Mouse (Mus musculus): ENCODE data around the gene Telo2.

Telo2 gene

GRCm38 (mm10) chr17:25100052-25100451 is 15.7 kb downstream of the Telo2 start:
- DNase-seq, result no peak

DNA sequence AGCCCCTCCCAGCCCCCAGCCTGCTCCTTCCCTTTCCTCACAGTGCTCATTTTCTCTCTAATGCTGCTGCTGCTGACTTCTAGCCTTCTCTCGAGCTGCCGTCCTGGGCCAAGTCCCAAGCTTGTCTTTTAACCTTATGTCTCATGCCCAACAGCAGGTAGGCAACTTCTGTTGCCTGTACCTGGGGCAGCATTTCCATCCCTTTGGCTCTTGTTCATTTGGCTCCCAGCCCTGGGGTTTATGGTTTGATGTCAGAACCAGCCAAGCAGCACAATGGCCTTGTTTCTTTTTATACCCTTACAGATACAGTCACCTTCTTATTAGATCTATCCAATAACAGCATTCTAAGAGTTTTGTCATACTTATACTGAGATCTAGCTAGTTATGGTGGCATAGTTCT is 19.5 kb downstream of the Telo2 start:
- DNase-seq, result peak; percentile 53 to 70

DNA sequence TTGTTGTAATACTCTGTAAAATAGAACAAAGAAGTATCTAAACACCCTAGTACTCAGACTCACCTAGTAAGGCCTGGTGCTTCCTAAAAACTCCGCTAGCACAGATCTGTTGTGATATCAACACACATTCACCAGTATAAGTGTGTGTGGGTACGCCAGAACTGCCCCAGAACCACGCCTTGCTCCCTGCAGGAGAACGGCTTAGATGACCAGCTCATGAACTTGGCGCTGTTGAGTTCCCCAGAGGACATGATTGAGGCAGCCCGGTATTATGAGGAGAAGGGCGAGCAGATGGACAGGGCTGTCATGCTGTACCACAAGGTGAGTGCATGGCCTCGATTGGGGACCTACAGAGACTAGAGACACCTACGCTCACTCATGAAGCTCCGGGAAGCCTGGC is 25.3 kb downstream of the Telo2 start:
- no peak for DNase-seq

DNA sequence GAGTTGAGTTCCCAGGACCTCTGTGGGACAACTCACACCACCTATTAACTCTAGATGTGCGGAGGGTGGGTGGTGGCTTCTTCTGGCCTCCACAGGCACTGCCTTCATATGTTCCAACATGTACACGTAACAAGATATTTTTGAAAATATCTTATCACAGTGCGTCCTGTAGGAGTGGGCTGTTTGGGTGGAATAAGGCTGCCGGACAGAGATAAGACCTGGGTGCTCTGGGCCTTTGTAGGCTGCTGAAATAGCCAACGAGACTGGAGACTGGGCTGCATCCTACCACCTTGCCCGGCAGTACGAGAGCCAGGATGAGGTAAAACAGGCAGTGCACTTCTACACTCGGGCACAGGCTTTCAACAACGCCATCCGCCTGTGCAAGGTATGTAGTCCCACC is 26.6 kb downstream of the Telo2 start:
- DNase-seq, result no peak

DNA sequence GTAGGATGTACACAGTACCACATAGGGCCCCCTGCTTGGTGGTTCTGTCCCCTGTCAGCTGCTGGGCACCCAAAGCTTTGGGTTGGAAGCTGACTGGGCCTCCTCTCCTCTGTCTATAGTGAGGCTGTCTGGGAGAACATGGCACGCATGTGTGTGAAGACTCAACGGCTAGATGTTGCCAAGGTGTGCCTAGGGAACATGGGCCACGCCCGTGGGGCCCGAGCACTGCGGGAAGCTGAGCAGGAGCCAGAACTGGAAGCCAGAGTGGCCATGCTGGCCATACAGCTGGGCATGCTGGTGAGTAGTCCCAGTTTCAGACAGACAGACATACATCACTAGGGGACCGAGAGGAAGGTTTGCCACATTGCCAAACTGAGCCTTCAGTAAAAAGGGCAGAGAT is 29.0 kb downstream of the Telo2 start:
- no peak for DNase-seq

DNA sequence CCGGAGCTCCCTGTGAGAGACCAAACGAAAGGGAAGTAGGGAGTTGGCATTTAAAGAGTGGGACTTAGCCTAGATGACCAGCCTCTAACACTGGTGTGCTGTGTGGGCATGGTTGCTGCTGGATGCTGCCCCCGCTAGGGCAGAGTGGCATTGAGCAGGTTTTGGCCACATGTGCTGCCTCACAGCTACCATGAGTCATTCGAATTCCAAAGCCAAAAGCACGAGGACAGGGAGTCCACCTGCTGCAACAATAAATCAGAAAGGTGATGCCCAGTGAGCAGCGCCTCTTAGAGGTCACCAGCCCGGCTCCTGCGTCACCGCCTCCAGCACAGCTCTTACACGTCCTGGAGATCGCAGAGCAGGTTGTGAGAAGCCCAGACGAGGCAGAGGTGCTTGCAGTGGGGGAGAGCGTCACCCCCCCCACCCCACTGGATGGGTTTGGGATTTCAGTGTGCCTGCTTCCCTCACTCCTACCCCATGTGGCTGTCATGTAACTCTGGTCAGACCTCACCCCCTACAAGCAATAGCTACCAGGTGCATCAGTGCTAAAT is 30.9 kb downstream of the Telo2 start:
- DNase-seq, result no peak

- DNase-seq, result no peak
Measured at GRCm38 (mm10) chr17:25083444-25083931, 32.3 kb downstream of the Telo2 start, which contains the start of gene Tmem204. Gene Tmem204, minus strand, starts transcription at chr17:25083591.

DNA sequence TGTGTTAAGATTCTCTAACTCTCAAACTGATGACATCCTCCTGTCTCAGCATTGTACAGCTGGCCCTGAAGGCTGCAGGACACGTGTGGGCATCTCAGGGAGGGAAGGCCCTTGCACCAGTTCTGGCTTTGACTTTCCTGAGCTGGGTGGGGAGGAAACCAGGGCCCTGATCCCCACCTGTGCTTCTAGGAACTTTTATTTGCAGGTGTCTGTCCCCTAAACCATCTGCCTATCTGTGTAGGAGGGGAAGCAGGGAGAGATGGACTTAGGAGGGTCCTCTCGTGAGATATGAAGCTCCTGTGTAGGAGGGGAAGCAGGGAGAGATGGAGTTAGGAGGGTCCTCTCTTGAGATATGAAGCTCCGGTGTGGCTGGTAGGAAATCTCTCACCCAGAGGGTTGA is 32.9 kb downstream of the Telo2 start:
- DNase-seq, result no peak

DNA sequence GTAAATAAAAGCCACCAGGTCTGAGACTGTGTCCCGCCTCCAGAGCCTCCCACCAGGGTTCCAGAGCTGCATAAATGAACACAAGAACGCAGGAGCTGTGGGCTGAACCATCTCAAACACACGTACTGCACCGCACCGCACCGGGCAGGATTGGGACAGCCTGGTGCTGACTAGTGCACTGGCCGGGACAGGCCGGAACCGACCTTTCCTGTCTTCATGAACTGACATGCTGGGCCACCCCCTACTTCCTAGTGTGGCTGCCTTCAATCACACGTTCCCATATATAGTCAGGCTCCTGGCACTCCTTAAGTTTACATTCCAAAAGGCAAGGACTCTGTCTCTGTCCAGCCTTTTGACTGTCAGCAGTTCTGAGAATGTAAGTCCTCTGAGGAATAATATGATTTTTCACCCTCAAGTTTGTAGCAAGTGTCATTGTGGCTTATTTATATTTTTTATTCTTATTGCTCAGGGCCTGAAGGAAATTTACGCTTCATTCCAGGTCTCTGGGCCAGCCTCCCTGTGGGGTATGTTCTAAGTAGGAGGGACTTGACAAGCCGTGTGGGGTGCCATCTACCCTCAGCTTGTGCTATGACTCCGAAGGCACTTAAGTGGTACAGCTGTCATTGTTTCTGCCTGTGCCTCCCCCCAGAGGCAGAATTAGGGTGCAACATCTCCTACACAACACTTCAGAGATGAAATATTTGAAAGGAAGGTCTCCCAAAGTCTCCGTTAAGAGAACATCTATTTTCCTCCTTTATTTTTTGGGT is 33.5 kb downstream of the Telo2 start:
- no peak for DNase-seq

- DNase-seq, result no peak
Measured at GRCm38 (mm10) chr17:25080960-25081381, 34.8 kb downstream of the Telo2 start.

- DNase-seq, result no peak
Measured at GRCm38 (mm10) chr17:25080210-25080609, 35.6 kb downstream of the Telo2 start.

- DNase-seq, result peak; percentile 77 to 84
Measured at GRCm38 (mm10) chr17:25077771-25078372, 37.9 kb downstream of the Telo2 start.

DNA sequence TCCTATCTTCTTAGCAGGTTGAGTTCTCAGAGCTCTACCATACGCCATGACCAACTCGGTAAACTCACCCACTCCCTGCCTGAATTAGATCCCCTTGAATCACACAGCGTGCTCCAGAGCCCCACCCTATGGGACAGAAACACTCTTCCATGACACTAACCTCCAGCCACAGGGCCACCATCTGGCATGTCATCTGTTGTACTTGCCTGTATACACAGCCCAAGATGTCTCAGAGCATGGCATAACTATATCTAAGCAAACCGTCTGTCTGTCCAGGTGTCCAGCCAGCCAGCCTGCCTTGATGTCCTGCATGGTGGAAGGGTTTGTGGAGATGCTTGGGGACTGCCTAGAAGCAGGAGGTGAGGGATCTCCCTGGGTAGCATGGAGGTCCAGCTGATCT is 38.9 kb downstream of the Telo2 start:
- DNase-seq, result peak; percentile 51 to 68

DNA sequence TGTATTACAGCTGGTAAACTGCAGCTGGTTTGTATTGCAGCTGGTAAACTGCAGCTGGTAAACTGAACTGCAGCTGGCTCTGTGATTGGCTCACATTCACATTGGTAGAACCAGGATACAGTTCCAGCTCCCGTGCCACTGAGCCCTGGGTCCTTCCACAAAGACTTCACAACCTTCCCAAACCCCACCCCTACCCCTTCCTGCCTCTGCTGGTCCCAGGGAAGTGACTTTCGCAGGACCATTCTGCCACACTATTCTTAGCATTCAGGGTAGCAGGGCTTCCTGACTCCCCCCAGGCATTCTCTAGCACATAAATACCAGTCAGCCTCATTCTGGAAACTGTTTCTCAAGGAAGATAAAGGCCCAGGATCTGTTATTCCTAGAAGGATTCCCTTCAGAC is 47.1 kb downstream of the Telo2 start:
- DNase-seq, result no peak

DNA sequence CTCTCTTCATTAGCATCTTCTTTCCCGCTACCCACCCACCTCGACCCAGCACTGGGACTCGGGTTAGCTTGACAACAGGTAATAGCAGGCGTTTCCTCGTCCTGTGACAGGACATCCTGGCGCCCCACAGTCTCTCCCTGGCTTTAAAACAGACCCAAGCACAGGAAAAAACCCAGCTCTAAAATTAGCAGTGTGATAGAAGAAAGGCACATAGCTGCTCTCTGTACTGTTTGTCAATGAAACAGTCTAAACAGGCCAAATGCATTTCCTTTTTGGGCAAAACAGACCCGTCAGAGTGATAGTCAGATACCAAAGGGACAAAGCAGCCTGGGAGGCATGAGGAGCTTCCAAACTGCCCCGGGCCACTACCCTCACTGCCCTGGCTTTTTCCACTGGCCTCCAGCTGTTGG is 48.3 kb downstream of the Telo2 start:
- no peak for DNase-seq

GRCm38 (mm10) chr17:25066595-25066994 is 49.2 kb downstream of the Telo2 start:
- DNase-seq, result no peak

DNA sequence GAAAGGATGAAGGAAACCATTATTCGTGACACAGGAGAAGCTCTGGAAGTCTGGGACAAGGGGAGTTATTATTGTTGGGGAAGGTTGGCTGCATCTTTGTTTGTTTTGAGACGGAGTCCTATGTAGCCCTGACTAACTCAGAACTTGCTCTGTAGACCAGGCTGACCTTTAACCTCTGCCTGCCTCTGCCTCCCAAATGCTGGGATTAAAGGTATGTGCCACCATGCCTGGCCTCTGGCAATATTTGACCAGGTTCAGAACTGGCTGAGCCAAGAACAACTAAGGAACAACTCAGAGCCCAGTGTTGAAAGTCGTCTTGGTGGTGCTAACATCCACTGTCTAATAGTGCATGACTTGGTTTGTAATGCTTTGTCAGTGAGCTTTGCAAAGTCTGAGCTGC is 50.6 kb downstream of the Telo2 start:
- no peak for DNase-seq

- no peak for DNase-seq
Measured at GRCm38 (mm10) chr17:25064351-25064750, 51.4 kb downstream of the Telo2 start.

GRCm38 (mm10) chr17:25063872-25064271 is 51.9 kb downstream of the Telo2 start:
- DNase-seq, result peak; percentile 22 to 57

- DNase-seq, result no peak
Measured at GRCm38 (mm10) chr17:25063261-25063660, 52.5 kb downstream of the Telo2 start.

- DNase-seq, result no peak
Measured at GRCm38 (mm10) chr17:25057041-25057440, 58.7 kb downstream of the Telo2 start.

DNA sequence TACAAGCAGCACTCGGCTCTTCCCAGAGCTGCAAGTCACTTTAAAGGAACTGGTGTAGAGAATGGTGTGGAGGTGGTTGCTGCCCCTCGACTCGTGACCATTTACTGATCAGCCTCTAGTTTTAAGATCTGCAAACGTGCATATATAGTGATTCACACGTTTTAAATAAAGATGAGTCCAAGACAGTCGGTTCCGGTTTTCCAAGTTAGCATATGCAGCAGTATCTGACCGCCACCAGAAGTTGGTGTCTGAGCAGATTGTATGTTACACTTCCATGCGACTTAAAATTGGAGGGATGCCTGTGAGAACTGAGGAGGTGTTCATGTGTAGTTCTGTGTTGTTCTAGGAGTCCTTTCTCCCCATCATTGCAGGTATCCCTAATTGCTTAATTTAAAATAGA is 62.5 kb downstream of the Telo2 start:
- DNase-seq, result no peak
